In the genomic region with DNA sequence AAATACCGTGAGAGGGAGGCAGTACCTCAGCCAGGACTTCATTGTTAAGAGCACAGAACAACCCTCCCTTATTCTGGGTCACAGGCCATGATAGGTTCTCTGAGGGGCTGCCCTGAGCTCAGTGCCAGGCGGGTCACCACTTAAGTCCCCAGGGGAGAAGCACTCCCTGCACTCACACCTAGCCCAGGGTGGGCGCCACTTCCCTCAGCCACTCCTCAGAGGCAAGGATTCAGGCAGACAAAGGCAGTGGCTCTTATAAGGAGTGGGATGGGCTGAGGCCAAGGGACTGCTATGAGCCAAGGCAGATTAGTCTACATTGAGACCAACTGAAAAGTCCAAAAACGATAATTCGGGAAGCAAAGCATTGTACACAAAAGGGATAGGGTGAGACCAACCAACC, we compare ENCODE assay signal across 34 mouse cellular contexts. TPM values are rescaled to one million over a fixed set of nuclear protein-coding genes. Genes with fewer than 3 reads are reported as not detected.
DNase-seq lines count a peak whose midpoint lies in the region; ATAC-seq and TF ChIP-seq lines count a peak whose summit lies in the region.
"Had no signal": no experiment of that assay in that cellular context is flagged by ENCODE, and none has a peak within 500 bp of the region (broad histone marks: within the 10 kb centered on the region; RNA-seq: fewer than 3 reads in every experiment).

No protein-coding gene starts in this region.

- no peak overlapping the region for H3K4me3 ChIP-seq in lung, embryonic 14.5 days (ENCODE audit: low read depth, low read length)
- H3K4me3 ChIP-seq in lung, adult 2 months (replicated peaks; ENCODE audit: extremely low read depth, low read depth, low read length) = no peak overlapping the region
- H3K4me3 ChIP-seq: embryonic facial prominence, embryonic 15.5 days; midbrain, embryonic 13.5 days had no signal

- no peak for ATAC-seq in lung, embryonic 14.5 days (ENCODE audit: insufficient read depth)
- ATAC-seq: CD4-positive, CD25-positive, alpha-beta regulatory T cell, adult 4 months; forebrain, embryonic 16.5 days; hindbrain, postnatal 0 days; intestine, embryonic 16.5 days; midbrain, embryonic 13.5 days had no signal

- peak overlapping the region; percentile 0; the same call in 1 of the 2 replicates for H3K27ac ChIP-seq in lung, embryonic 14.5 days (ENCODE audit: low read depth)
- H3K27ac ChIP-seq: embryonic facial prominence, embryonic 15.5 days; midbrain, embryonic 13.5 days had no signal

- H3K36me3 ChIP-seq in lung, embryonic 14.5 days (ENCODE audit: insufficient read depth) = peaks cover 32% of the 10 kb centered on the region

- H3K27me3 ChIP-seq in lung, embryonic 14.5 days (ENCODE audit: insufficient read depth, low read length) = no peaks in the 10 kb centered on the region
- H3K27me3 ChIP-seq: embryonic facial prominence, embryonic 15.5 days; midbrain, embryonic 13.5 days had no signal

- peaks cover 9% of the 10 kb centered on the region; the same call in 1 of the 2 replicates for H3K4me1 ChIP-seq in lung, embryonic 14.5 days (ENCODE audit: insufficient read depth)
- H3K4me1 ChIP-seq in lung, adult 2 months (ENCODE audit: control insufficient read depth, insufficient read depth, low read length) = peaks cover 39% of the 10 kb centered on the region

- no peaks in the 10 kb centered on the region for H3K9me3 ChIP-seq in lung, embryonic 14.5 days (ENCODE audit: low read depth, low read length)
- H3K9me3 ChIP-seq: embryonic facial prominence, embryonic 15.5 days; midbrain, embryonic 13.5 days had no signal

- 66% methylated on average over 5 of the region's 5 CpGs for WGBS in lung, embryonic 14.5 days
- WGBS in lung, adult 2 months = 53% methylated on average over 5 of the region's 5 CpGs

- peak; percentile 40 for DNase-seq in gastrocnemius, postnatal 14 days
- no peak for DNase-seq in gastrocnemius, postnatal 10 days
- no peak for DNase-seq in lung, embryonic 14.5 days
- no peak for DNase-seq in lung, adult 2 months
- DNase-seq in urinary bladder, postnatal 14 days (ENCODE audit: low spot score) = peak; percentile 18
- no peak for DNase-seq in urinary bladder, postnatal 36 days (ENCODE audit: low spot score in 2 of 2)
- no peak for DNase-seq in retina, embryonic 14.5 days (ENCODE audit: low spot score)
- DNase-seq: adrenal gland, postnatal 25 days; cerebellum, adult 9-11 months; kidney, adult 9 months; kidney, postnatal 14 days; retina, postnatal 1 day; right cerebral cortex, postnatal 25 days; spleen, adult 18-20 months; thymus, postnatal 36 days had no signal

- TF ChIP-seq CTCF in lung, embryonic 14.5 days (IDR thresholded peaks at IDR 0.05; ENCODE audit: low read depth) = no peak
- TF ChIP-seq CTCF in lung, adult 2 months (IDR thresholded peaks at IDR 0.05; ENCODE audit: insufficient read depth, low read length) = no peak

- no peak overlapping the region for H3K4me2 ChIP-seq in lung, embryonic 14.5 days
- H3K4me2 ChIP-seq: embryonic facial prominence, embryonic 15.5 days; midbrain, embryonic 13.5 days had no signal

- intact Hi-C loops in gastrocnemius, postnatal 14 days (cut with DNase I; ENCODE audit: low total_unique reads) = no loop called here

- no peak overlapping the region for H3K9ac ChIP-seq in lung, embryonic 14.5 days
- H3K9ac ChIP-seq: embryonic facial prominence, embryonic 15.5 days had no signal

- TF ChIP-seq POLR2A in lung, adult 2 months (IDR thresholded peaks at IDR 0.05; ENCODE audit: borderline replicate concordance, extremely low read depth, low read depth, low read length) = no peak

RNA-seq across cellular contexts. Expression of gene Carhsp1, which starts 6.6 kb away (rescaled TPM):
- 10 to 100 TPM; 12.7 to 13.2 TPM for total RNA-seq in gastrocnemius, postnatal 14 days (2021)
- total RNA-seq in gastrocnemius, postnatal 10 days (2021) = 10 to 100 TPM; 22.3 to 25.9 TPM
- polyA plus RNA-seq in lung, embryonic 14.5 days (2014; fragmentation: Nextera tagmentation; extraction: Ambion mirVana) = 27.6 and 27.7 TPM in 2 replicates
- 89.5 and 94.0 TPM in 2 replicates for polyA plus RNA-seq in lung, adult 2 months (2012; rRNA removed)

RNA-seq across cellular contexts. Expression of gene Gm5767, which starts 15.2 kb away (rescaled TPM):
- not detected for total RNA-seq in gastrocnemius, postnatal 14 days (2021)
- total RNA-seq in gastrocnemius, postnatal 10 days (2021) = not detected
- not detected in 2 replicates for polyA plus RNA-seq in lung, embryonic 14.5 days (2014; fragmentation: Nextera tagmentation; extraction: Ambion mirVana)
- polyA plus RNA-seq in lung, adult 2 months (2012; rRNA removed) = 0.23 TPM in 1 of 2 replicates, not detected in the other
- total RNA-seq: adrenal gland, postnatal 25 days; common myeloid progenitor, adult 5-6 weeks; ES-E14; hindbrain, postnatal 0 days; layer of hippocampus, adult 18-20 months; layer of hippocampus, postnatal 14 days; liver, adult 2 months; megakaryocyte, adult 5-6 weeks; monocyte, adult 5-6 weeks had no signal
- polyA plus RNA-seq: brain, embryonic 14.5 days; CD4-positive, CD25-positive, alpha-beta regulatory T cell, adult 4 months; embryonic facial prominence, embryonic 15.5 days; forebrain, embryonic 16.5 days; heart, embryonic 14.5 days; hindbrain, embryonic 11.5 days; hindbrain, postnatal 0 days; intestine, embryonic 16.5 days; limb, embryonic 11.5 days; liver, embryonic 16.5 days; midbrain, embryonic 13.5 days; neural tube, embryonic 11.5 days had no signal

RNA-seq across cellular contexts. Expression of gene Tmem186, which starts 27.9 kb away (rescaled TPM):
- total RNA-seq in gastrocnemius, postnatal 14 days (2021) = 10 to 100 TPM in 1 of 2 experiments, 1 to 10 TPM in 1; 9.2 to 10.4 TPM
- 1 to 10 TPM; 8.6 to 9.2 TPM for total RNA-seq in gastrocnemius, postnatal 10 days (2021)
- polyA plus RNA-seq in lung, embryonic 14.5 days (2014; fragmentation: Nextera tagmentation; extraction: Ambion mirVana) = 11.7 and 12.3 TPM in 2 replicates
- 7.7 and 8.2 TPM in 2 replicates for polyA plus RNA-seq in lung, adult 2 months (2012; rRNA removed)

RNA-seq across cellular contexts. Expression of gene Pmm2, which starts 27.9 kb away (rescaled TPM):
- 10 to 100 TPM; 19.3 to 22.6 TPM for total RNA-seq in gastrocnemius, postnatal 14 days (2021)
- total RNA-seq in gastrocnemius, postnatal 10 days (2021) = 10 to 100 TPM; 29.1 to 30.7 TPM
- polyA plus RNA-seq in lung, embryonic 14.5 days (2014; fragmentation: Nextera tagmentation; extraction: Ambion mirVana) = 51.7 and 52.0 TPM in 2 replicates
- 47.8 and 55.4 TPM in 2 replicates for polyA plus RNA-seq in lung, adult 2 months (2012; rRNA removed)

Comparison
In these comparisons a context has a peak if more than half of its experiments do, and no peak if none do; other contexts are left out.
1. DNase-seq: peak in gastrocnemius, postnatal 14 days (single experiment) and urinary bladder, postnatal 14 days (single experiment); none in gastrocnemius, postnatal 10 days (single experiment), lung, embryonic 14.5 days (single experiment), lung, adult 2 months (single experiment), urinary bladder, postnatal 36 days (0 of 2) and retina, embryonic 14.5 days (single experiment).